Mouse (Mus musculus) liver, embryonic 12.5 days (tissue): Measurements from ENCODE around the gene Hibch. TPM values are rescaled to one million over a fixed set of nuclear protein-coding genes. Genes with fewer than 3 reads are reported as not detected.
A peak's percentile ranks its signal among the peaks of the same experiment; 100 is the strongest.
"Not testable (repeated sequence)": the region's sequence is repeated elsewhere in the genome, so short reads cannot be mapped to it uniquely, and the experiment has no call there.

Experiments
- ATAC-seq: fragments of 200-750 bp; cut with Nextera tagmentation; 2 replicates; pipeline ENCODE4 v1.8.0; 2017; ENCODE audit warnings: moderate number of reproducible peaks, mild to moderate bottlenecking, moderate library complexity
- H3K27ac ChIP-seq: fragments of 300-500 bp; sonication (generic); 2 replicates; pipeline ENCODE4 v1.5.1; 2016; ENCODE audit warnings: mild to moderate bottlenecking
- H3K27me3 ChIP-seq: fragments of 300-500 bp; sonication (generic); replicated peaks from 2 replicates; pipeline ENCODE4 v1.6.1; 2016; ENCODE audit warnings: mild to moderate bottlenecking, moderate library complexity
- H3K36me3 ChIP-seq: fragments of 300-500 bp; sonication (generic); 2 replicates; pipeline ENCODE4 v1.6.1; 2016; ENCODE audit warnings: mild to moderate bottlenecking, moderate library complexity
- H3K4me1 ChIP-seq: fragments of 300-500 bp; sonication (generic); 2 replicates; pipeline ENCODE4 v1.6.1; 2016
- H3K4me2 ChIP-seq: fragments of 300-500 bp; sonication (generic); 2 replicates; pipeline ENCODE4 v1.6.1; 2016; ENCODE audit warnings: mild to moderate bottlenecking, moderate library complexity
- H3K4me3 ChIP-seq: fragments of 300-500 bp; sonication (generic); 2 replicates; pipeline ENCODE4 v1.5.1; 2016; ENCODE audit warnings: mild to moderate bottlenecking, moderate library complexity
- H3K9ac ChIP-seq: fragments of 300-500 bp; sonication (generic); 2 replicates; pipeline ENCODE4 v1.6.1; 2016; ENCODE audit warnings: mild to moderate bottlenecking, moderate library complexity
- H3K9me3 ChIP-seq: fragments of 300-500 bp; sonication (generic); replicated peaks from 2 replicates; pipeline ENCODE4 v1.6.1; 2016; ENCODE audit warnings: mild to moderate bottlenecking, moderate library complexity
- WGBS: fragments of 180-500 bp; shearing (Covaris S2); methylation state at CpG from one replicate; pipeline ENCODE4 v1.1.7; 2016; ENCODE audit not compliant: insufficient replicate concordance; 5-methylcytosine and 5-hydroxymethylcytosine counted together
- polyA plus RNA-seq: library from polyadenylated mRNA; unstranded; fragments of >200 nt; fragmentation: Nextera tagmentation; extraction: Ambion mirVana; gene quantifications from 2 replicates; pipeline ENCODE4 v1.2.1, GENCODE M21; 2016

Gene Hibch
- polyA plus RNA-seq, 1 experiment from 2014 or later, result 20.4 TPM

- Histone ChIP-seq H3K27me3 (no peaks in the 10 kb centered on the region), H3K9ac (no peak overlapping the region), H3K36me3 (no peaks in the 10 kb centered on the region), H3K27ac (no peak overlapping the region), H3K9me3 (no peaks in the 10 kb centered on the region), H3K4me3 (no peak overlapping the region), H3K4me2 (no peak overlapping the region), H3K4me1 (no peaks in the 10 kb centered on the region)
- ATAC-seq, result peak; percentile 74
- 55% methylated on average over 2 of the region's 2 CpGs for WGBS
These were observed 71.9 kb downstream of the Hibch start for GRCm38 (mm10) chr1:52916655-52917054.

GRCm38 (mm10) chr1:52918897-52919296 is 74.2 kb downstream of the Hibch start:
- H3K36me3 ChIP-seq, H3K9ac ChIP-seq, H3K4me3 ChIP-seq, H3K4me2 ChIP-seq, H3K27ac ChIP-seq, H3K27me3 ChIP-seq, H3K4me1 ChIP-seq, ATAC-seq, H3K9me3 ChIP-seq: not testable (repeated sequence)

- H3K36me3 ChIP-seq, H3K27ac ChIP-seq, H3K9ac ChIP-seq, H3K4me3 ChIP-seq, ATAC-seq, H3K9me3 ChIP-seq, H3K4me1 ChIP-seq, H3K27me3 ChIP-seq, H3K4me2 ChIP-seq: not testable (repeated sequence)
- WGBS, result 40% methylated on average over 1 of the region's 1 CpGs
These were observed 79.8 kb downstream of the Hibch start for GRCm38 (mm10) chr1:52924482-52924881.

- H3K36me3 ChIP-seq, result no peaks in the 10 kb centered on the region
- H3K27me3 ChIP-seq, result no peaks in the 10 kb centered on the region
- peaks cover 7% of the 10 kb centered on the region; the same call in 1 of the 2 replicates for H3K9me3 ChIP-seq
- no peaks in the 10 kb centered on the region for H3K4me1 ChIP-seq
- H3K4me3 ChIP-seq, result no peak overlapping the region
- WGBS, result 62% methylated on average over 5 of the region's 5 CpGs
- H3K4me2 ChIP-seq, result no peak overlapping the region
- ATAC-seq, result no peak
- H3K27ac ChIP-seq, result no peak overlapping the region
- H3K9ac ChIP-seq, result no peak overlapping the region
These were observed 89.8 kb downstream of the Hibch start for GRCm38 (mm10) chr1:52934494-52934893.

GRCm38 (mm10) chr1:52939021-52939420 is 94.3 kb downstream of the Hibch start:
- Histone ChIP-seq H3K4me3 (no peak overlapping the region), H3K9ac (no peak overlapping the region), H3K36me3 (no peaks in the 10 kb centered on the region), H3K27me3 (no peaks in the 10 kb centered on the region), H3K4me1 (no peaks in the 10 kb centered on the region), H3K9me3 (peaks cover 7% of the 10 kb centered on the region; the same call in 1 of the 2 replicates), H3K27ac (no peak overlapping the region), H3K4me2 (no peak overlapping the region)
- no peak for ATAC-seq
- WGBS, result 82% methylated on average over 1 of the region's 1 CpGs

- Histone ChIP-seq H3K36me3 (no peaks in the 10 kb centered on the region), H3K9ac (no peak overlapping the region), H3K9me3 (no peaks in the 10 kb centered on the region), H3K27ac (no peak overlapping the region), H3K4me2 (no peak overlapping the region), H3K4me3 (no peak overlapping the region), H3K4me1 (peaks cover 11% of the 10 kb centered on the region; the same call in 1 of the 2 replicates), H3K27me3 (peaks cover 10% of the 10 kb centered on the region; the same call in 1 of the 2 replicates)
- ATAC-seq, result no peak
- 67% methylated on average over 5 of the region's 5 CpGs for WGBS
These were observed 103.2 kb downstream of the Hibch start for GRCm38 (mm10) chr1:52947895-52948294.

GRCm38 (mm10) chr1:52951146-52951868 is 106.6 kb downstream of the Hibch start:
- Histone ChIP-seq H3K9ac (no peak overlapping the region), H3K36me3 (no peaks in the 10 kb centered on the region), H3K27ac (no peak overlapping the region), H3K4me3 (no peak overlapping the region), H3K9me3 (no peaks in the 10 kb centered on the region), H3K27me3 (peaks cover 24% of the 10 kb centered on the region; the same call in 1 of the 2 replicates), H3K4me1 (peaks cover 14% of the 10 kb centered on the region; the same call in 1 of the 2 replicates), H3K4me2 (peak overlapping the region; percentile 80)
- WGBS, result 27% methylated on average over 5 of the region's 5 CpGs
- peak; percentile 61 for ATAC-seq

- no peak for ATAC-seq
- H3K9ac ChIP-seq, result peak overlapping the region; percentile 56
- H3K27ac ChIP-seq, result peak overlapping the region; percentile 65; the same call in 1 of the 2 replicates
These were observed 107.4 kb downstream of the Hibch start for GRCm38 (mm10) chr1:52952143-52952542.

GRCm38 (mm10) chr1:52952551-52953397 is 108.0 kb downstream of the Hibch start:
- H3K27ac ChIP-seq, result peak overlapping the region; percentile 65
- 1% methylated on average over 46 of the region's 47 CpGs for WGBS
- no peaks in the 10 kb centered on the region for H3K9me3 ChIP-seq
- H3K27me3 ChIP-seq, result peaks cover 24% of the 10 kb centered on the region; the same call in 1 of the 2 replicates
- H3K4me3 ChIP-seq, result peak overlapping the region; percentile 57
- peak; percentile 63 for ATAC-seq
- peak overlapping the region; percentile 56 for H3K9ac ChIP-seq
- H3K4me2 ChIP-seq, result peak overlapping the region; percentile 80
- no peaks in the 10 kb centered on the region for H3K36me3 ChIP-seq
- peaks cover 14% of the 10 kb centered on the region; the same call in 1 of the 2 replicates for H3K4me1 ChIP-seq

More at GRCm38 (mm10) chr1:52952143-52952542, 107.4 kb downstream of the Hibch start:
- no peaks in the 10 kb centered on the region for H3K9me3 ChIP-seq
- H3K4me2 ChIP-seq, result peak overlapping the region; percentile 80
- peaks cover 24% of the 10 kb centered on the region; the same call in 1 of the 2 replicates for H3K27me3 ChIP-seq
- no peaks in the 10 kb centered on the region for H3K36me3 ChIP-seq
- H3K4me1 ChIP-seq, result peaks cover 14% of the 10 kb centered on the region; the same call in 1 of the 2 replicates
- 9% methylated on average over 5 of the region's 5 CpGs for WGBS
- H3K4me3 ChIP-seq, result peak overlapping the region; percentile 57

- peak overlapping the region; percentile 57 for H3K4me3 ChIP-seq
- 46% methylated on average over 4 of the region's 4 CpGs for WGBS
- no peak overlapping the region for H3K27ac ChIP-seq
- peaks cover 14% of the 10 kb centered on the region; the same call in 1 of the 2 replicates for H3K4me1 ChIP-seq
- no peak overlapping the region for H3K9ac ChIP-seq
- peak overlapping the region; percentile 80 for H3K4me2 ChIP-seq
- peaks cover 24% of the 10 kb centered on the region; the same call in 1 of the 2 replicates for H3K27me3 ChIP-seq
- no peaks in the 10 kb centered on the region for H3K36me3 ChIP-seq
- no peaks in the 10 kb centered on the region for H3K9me3 ChIP-seq
- no peak for ATAC-seq
These were observed 108.8 kb downstream of the Hibch start for GRCm38 (mm10) chr1:52953548-52953947.

- H3K27ac ChIP-seq, result no peak overlapping the region
- H3K9ac ChIP-seq, result no peak overlapping the region
- H3K4me1 ChIP-seq, result peaks cover 14% of the 10 kb centered on the region; the same call in 1 of the 2 replicates
- WGBS, result 69% methylated on average over 2 of the region's 2 CpGs
- H3K4me2 ChIP-seq, result no peak overlapping the region
- no peaks in the 10 kb centered on the region for H3K36me3 ChIP-seq
- no peak overlapping the region for H3K4me3 ChIP-seq
- peaks cover 24% of the 10 kb centered on the region; the same call in 1 of the 2 replicates for H3K27me3 ChIP-seq
- H3K9me3 ChIP-seq, result no peaks in the 10 kb centered on the region
- no peak for ATAC-seq
These were observed 109.7 kb downstream of the Hibch start for GRCm38 (mm10) chr1:52954456-52954855.

- peaks cover 14% of the 10 kb centered on the region; the same call in 1 of the 2 replicates for H3K4me1 ChIP-seq
- H3K4me2 ChIP-seq, result no peak overlapping the region
- ATAC-seq, result no peak
- no peak overlapping the region for H3K4me3 ChIP-seq
- H3K27me3 ChIP-seq, result peaks cover 24% of the 10 kb centered on the region; the same call in 1 of the 2 replicates
- no peaks in the 10 kb centered on the region for H3K36me3 ChIP-seq
- no peaks in the 10 kb centered on the region for H3K9me3 ChIP-seq
- H3K9ac ChIP-seq, result no peak overlapping the region
- 16% methylated on average over 6 of the region's 6 CpGs for WGBS
- H3K27ac ChIP-seq, result no peak overlapping the region
These were observed 110.4 kb downstream of the Hibch start for GRCm38 (mm10) chr1:52955102-52955501.
